Mouse (Mus musculus) olfactory bulb, adult 2 months (tissue): Measurements from ENCODE around the gene Toporsl.

Experiments
- CTCF ChIP-seq: fragments of 200-500 bp; IDR thresholded peaks from 2 replicates; pipeline ENCODE4 v1.5.1; 2012; ENCODE audit warnings: low read depth, mild to moderate bottlenecking, low read length, moderate library complexity; ENCODE audit not compliant: insufficient read depth
- POLR2A ChIP-seq: fragments of 200-500 bp; IDR thresholded peaks from 2 replicates; pipeline ENCODE4 v1.6.1; 2012; ENCODE audit warnings: mild to moderate bottlenecking, low read depth, low read length, moderate library complexity; ENCODE audit not compliant: insufficient read depth

DNA sequence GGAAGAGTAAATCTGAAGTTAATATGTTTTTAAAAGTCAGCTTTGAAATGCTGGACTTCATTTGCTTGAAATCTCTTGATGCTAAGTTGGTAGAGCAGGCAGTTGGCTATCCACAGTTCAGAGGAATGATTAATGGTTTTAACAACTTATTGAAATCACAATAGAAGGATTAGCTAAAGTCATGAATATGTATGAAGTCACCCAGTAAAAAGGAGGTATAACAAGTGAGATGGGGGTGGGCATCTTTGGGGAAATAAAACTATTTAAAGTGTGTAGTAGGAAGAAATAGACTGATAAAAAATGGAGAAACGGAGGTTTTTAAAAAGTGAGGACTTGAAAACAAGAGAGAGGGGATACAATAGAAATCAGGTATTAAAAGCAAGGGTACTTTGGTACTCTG is 38.0 kb upstream of the Toporsl start:
- no peak for TF ChIP-seq POLR2A
- no peak for TF ChIP-seq CTCF
